Mouse (Mus musculus): ENCODE data around the gene Gpr162.

DNA sequence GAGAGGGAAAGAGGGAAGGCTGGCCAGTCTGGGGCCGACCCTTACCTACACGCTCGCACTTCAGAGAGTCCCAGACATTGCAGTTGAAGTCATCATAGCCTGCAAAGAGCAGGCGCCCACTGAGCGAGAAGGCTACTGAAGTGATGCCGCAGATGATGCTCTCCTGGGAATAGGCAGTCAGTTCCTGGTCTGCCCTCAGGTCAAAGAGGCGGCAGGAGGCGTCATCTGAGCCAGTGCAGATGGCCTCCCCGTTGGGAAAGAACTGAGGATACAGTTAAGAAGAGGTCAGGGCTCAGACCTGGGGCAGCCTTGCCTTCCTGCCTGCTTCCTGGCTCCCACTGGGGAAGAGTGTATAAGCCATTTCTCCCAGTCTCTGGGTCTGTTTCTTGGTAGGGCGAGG is 28.3 kb downstream of the Gpr162 start:
- TF ChIP-seq POLR2A (IDR thresholded peaks at IDR 0.05; ENCODE audit: low read depth, low read length) = 0 out of 2 replicates have a peak, but pooled peaks have one; percentile 13
- TF ChIP-seq CTCF (conservative IDR thresholded peaks at IDR 0.05 in 1 of 2, IDR thresholded peaks at IDR 0.05 in 1 of 2; ENCODE audit: low read depth in 2 of 2, low read length in 2 of 2) = no peak
